Mouse (Mus musculus) limb, embryonic 11.5 days (tissue): ENCODE results near the gene Caln1. TPM values are rescaled to one million over a fixed set of nuclear protein-coding genes. Genes with fewer than 3 reads are reported as not detected.

ENCODE experiments used
- ATAC-seq: fragments of 200-750 bp; cut with Nextera tagmentation; 2 replicates; pipeline ENCODE4 v1.8.0; 2017; ENCODE audit warnings: low read depth; ENCODE audit not compliant: insufficient number of reproducible peaks, low FRiP score, low TSS enrichment
- DNase-seq: peaks from one replicate; pipeline ENCODE4 v3.0.0-alpha.2; 2015; ENCODE audit warnings: low spot score
- H3K27ac ChIP-seq: fragments of 300-500 bp; sonication (generic); replicated peaks from 2 replicates; pipeline ENCODE4 v1.5.1; 2014; ENCODE audit warnings: low read depth, mild to moderate bottlenecking, low read length
- H3K27me3 ChIP-seq: fragments of 300-500 bp; sonication (generic); 2 replicates; pipeline ENCODE4 v1.6.1; 2014; ENCODE audit warnings: mild to moderate bottlenecking, low read length, mixed read lengths; ENCODE audit not compliant: control insufficient read depth, insufficient read depth
- H3K36me3 ChIP-seq: fragments of 300-500 bp; sonication (generic); 2 replicates; pipeline ENCODE4 v1.6.1; 2014; ENCODE audit warnings: mild to moderate bottlenecking, low read length, moderate library complexity, mixed read lengths; ENCODE audit not compliant: control insufficient read depth, insufficient read depth
- H3K4me1 ChIP-seq: fragments of 300-500 bp; sonication (generic); 2 replicates; pipeline ENCODE4 v1.6.1; 2014; ENCODE audit warnings: low read length, mixed read lengths; ENCODE audit not compliant: control insufficient read depth, insufficient read depth
- H3K4me2 ChIP-seq: fragments of 300-500 bp; sonication (generic); 2 replicates; pipeline ENCODE4 v1.6.1; 2014; ENCODE audit warnings: low read depth, mild to moderate bottlenecking, moderate library complexity; ENCODE audit not compliant: severe bottlenecking
- H3K4me3 ChIP-seq: fragments of 300-500 bp; sonication (generic); 2 replicates; pipeline ENCODE4 v1.5.1; 2014; ENCODE audit warnings: low read depth, low read length
- H3K9ac ChIP-seq: fragments of 300-500 bp; sonication (generic); 2 replicates; pipeline ENCODE4 v1.6.1; 2014; ENCODE audit warnings: mild to moderate bottlenecking, low read length
- H3K9me3 ChIP-seq: fragments of 300-500 bp; sonication (generic); 2 replicates; pipeline ENCODE4 v1.6.1; 2016; ENCODE audit warnings: low read length; ENCODE audit not compliant: control insufficient read depth
- WGBS: fragments of 180-500 bp; shearing (Covaris S2); extraction: QIAGEN DNeasy Blood & Tissue Kit; methylation state at CpG from one replicate; pipeline ENCODE4 v1.1.7; 2014; 5-methylcytosine and 5-hydroxymethylcytosine counted together
- polyA plus RNA-seq: library from polyadenylated mRNA; unstranded; fragments of >200 nt; fragmentation: Nextera tagmentation; extraction: Ambion mirVana; gene quantifications from 2 replicates; pipeline ENCODE4 v1.2.1, GENCODE M21; 2014

Caln1 gene
- polyA plus RNA-seq, 1 experiment from 2014 or later, result 0.11 TPM

DNA sequence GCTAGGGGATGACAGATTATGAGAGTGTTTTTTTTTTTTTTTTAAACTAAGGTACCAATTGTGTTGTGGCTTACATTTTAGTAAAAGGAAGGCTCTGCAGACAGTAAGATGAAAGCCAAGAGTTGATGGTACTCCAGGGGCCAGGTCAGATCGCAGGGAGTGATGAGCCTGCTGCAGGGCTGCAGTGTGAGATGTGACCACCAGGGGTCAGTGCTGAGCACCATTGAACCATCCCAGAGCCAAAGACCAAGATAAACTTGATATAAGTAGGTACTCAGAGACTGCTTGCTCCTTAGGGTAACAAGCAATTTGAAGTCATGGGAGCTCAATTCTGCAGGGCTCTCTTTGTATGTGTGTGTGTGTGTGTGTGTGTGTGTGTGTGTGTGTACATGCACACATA, 35.9 kb downstream of the Caln1 start:
- Histone ChIP-seq H3K36me3 (no peaks in the 10 kb centered on the region), H3K9ac (no peak overlapping the region), H3K4me2 (no peak overlapping the region), H3K27me3 (no peaks in the 10 kb centered on the region), H3K4me3 (no peak overlapping the region), H3K4me1 (no peaks in the 10 kb centered on the region), H3K9me3 (no peaks in the 10 kb centered on the region; the same call in 1 of the 2 replicates), H3K27ac (no peak overlapping the region)
- WGBS, result 48% methylated on average over 1 of the region's 1 CpGs
- ATAC-seq (no peak), DNase-seq (peak; percentile 75)

GRCm38 (mm10) chr5:130409706-130410105, 40.5 kb downstream of the Caln1 start:
- H3K9me3 ChIP-seq, result no peaks in the 10 kb centered on the region
- no peaks in the 10 kb centered on the region for H3K4me1 ChIP-seq
- H3K9ac ChIP-seq, result no peak overlapping the region
- ATAC-seq, result no peak
- no peak overlapping the region for H3K4me2 ChIP-seq
- no peaks in the 10 kb centered on the region for H3K27me3 ChIP-seq
- H3K4me3 ChIP-seq, result no peak overlapping the region
- WGBS, result 95% methylated on average over 6 of the region's 6 CpGs
- H3K36me3 ChIP-seq, result no peaks in the 10 kb centered on the region
- H3K27ac ChIP-seq, result no peak overlapping the region
- no peak for DNase-seq

DNA sequence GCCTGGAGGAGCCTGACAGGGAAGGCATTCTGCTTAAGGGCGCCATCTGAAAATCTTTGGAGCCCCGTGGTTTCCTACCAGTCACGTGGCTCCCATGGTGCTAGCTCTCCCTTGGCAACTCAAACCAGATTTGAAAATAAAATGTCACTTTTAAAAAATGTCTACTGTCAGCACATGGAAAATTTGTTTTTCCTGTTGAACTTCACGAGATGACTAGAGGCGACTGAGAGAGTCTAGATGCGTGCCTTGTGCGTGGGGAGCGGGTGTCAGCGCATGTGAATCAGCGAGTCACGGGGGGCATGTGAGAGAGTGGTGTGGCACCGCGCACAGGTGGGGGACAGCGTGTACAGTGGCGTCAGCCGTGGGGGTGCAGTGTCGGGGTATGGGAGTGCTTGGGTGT, 42.3 kb downstream of the Caln1 start:
- no peaks in the 10 kb centered on the region for H3K27me3 ChIP-seq
- H3K9me3 ChIP-seq, result no peaks in the 10 kb centered on the region
- DNase-seq (no peak), ATAC-seq (no peak)
- WGBS, result 91% methylated on average over 17 of the region's 17 CpGs
- no peak overlapping the region for H3K4me3 ChIP-seq
- H3K27ac ChIP-seq, result no peak overlapping the region
- H3K36me3 ChIP-seq, result no peaks in the 10 kb centered on the region
- no peak overlapping the region for H3K9ac ChIP-seq
- no peaks in the 10 kb centered on the region for H3K4me1 ChIP-seq
- no peak overlapping the region for H3K4me2 ChIP-seq

GRCm38 (mm10) chr5:130447438-130447837, 78.2 kb downstream of the Caln1 start:
- H3K9ac ChIP-seq, result no peak overlapping the region
- ATAC-seq (no peak), DNase-seq (no peak)
- no peak overlapping the region for H3K27ac ChIP-seq
- no peaks in the 10 kb centered on the region for H3K36me3 ChIP-seq
- H3K4me3 ChIP-seq, result no peak overlapping the region
- H3K27me3 ChIP-seq, result peaks cover 42% of the 10 kb centered on the region
- no peak overlapping the region for H3K4me2 ChIP-seq
- H3K9me3 ChIP-seq, result no peaks in the 10 kb centered on the region
- 38% methylated on average over 6 of the region's 6 CpGs for WGBS
- H3K4me1 ChIP-seq, result peaks cover 3% of the 10 kb centered on the region; the same call in 1 of the 2 replicates

- DNase-seq, result peak; percentile 63
- peak overlapping the region; percentile 42 for H3K4me3 ChIP-seq
- no peak for ATAC-seq
- H3K36me3 ChIP-seq, result no peaks in the 10 kb centered on the region
- peak overlapping the region; percentile 95 for H3K4me2 ChIP-seq
- H3K27me3 ChIP-seq, result peaks cover 42% of the 10 kb centered on the region
- peak overlapping the region; percentile 49 for H3K9ac ChIP-seq
- WGBS, result 0% methylated on average over 20 of the region's 20 CpGs
- no peak overlapping the region for H3K27ac ChIP-seq
- peaks cover 3% of the 10 kb centered on the region; the same call in 1 of the 2 replicates for H3K4me1 ChIP-seq
- H3K9me3 ChIP-seq, result no peaks in the 10 kb centered on the region
Observed at GRCm38 (mm10) chr5:130448491-130448890, 79.2 kb downstream of the Caln1 start.

- ATAC-seq, result 0 out of 2 replicates have a peak, but pooled peaks have one; percentile 47
- Histone ChIP-seq H3K4me3 (peak overlapping the region; percentile 42), H3K27me3 (peaks cover 42% of the 10 kb centered on the region), H3K27ac (no peak overlapping the region), H3K4me2 (peak overlapping the region; percentile 95), H3K9me3 (no peaks in the 10 kb centered on the region), H3K9ac (peak overlapping the region; percentile 49), H3K4me1 (peaks cover 3% of the 10 kb centered on the region; the same call in 1 of the 2 replicates), H3K36me3 (no peaks in the 10 kb centered on the region)
- DNase-seq, result peak; percentile 64
- WGBS, result under 1% methylated on average over 65 of the region's 77 CpGs
Observed at GRCm38 (mm10) chr5:130448931-130449856, 79.9 kb downstream of the Caln1 start.

- H3K36me3 ChIP-seq, result no peaks in the 10 kb centered on the region
- no peak overlapping the region; the same call in 1 of the 2 replicates for H3K4me3 ChIP-seq
- peak overlapping the region; percentile 95 for H3K4me2 ChIP-seq
- ATAC-seq (no peak), DNase-seq (peak; percentile 22)
- H3K9ac ChIP-seq, result no peak overlapping the region
- H3K9me3 ChIP-seq, result no peaks in the 10 kb centered on the region
- peaks cover 42% of the 10 kb centered on the region for H3K27me3 ChIP-seq
- H3K27ac ChIP-seq, result no peak overlapping the region
- WGBS, result 8% methylated on average over 14 of the region's 14 CpGs
- peaks cover 3% of the 10 kb centered on the region; the same call in 1 of the 2 replicates for H3K4me1 ChIP-seq
Observed at GRCm38 (mm10) chr5:130450031-130450541, 80.8 kb downstream of the Caln1 start.

DNA sequence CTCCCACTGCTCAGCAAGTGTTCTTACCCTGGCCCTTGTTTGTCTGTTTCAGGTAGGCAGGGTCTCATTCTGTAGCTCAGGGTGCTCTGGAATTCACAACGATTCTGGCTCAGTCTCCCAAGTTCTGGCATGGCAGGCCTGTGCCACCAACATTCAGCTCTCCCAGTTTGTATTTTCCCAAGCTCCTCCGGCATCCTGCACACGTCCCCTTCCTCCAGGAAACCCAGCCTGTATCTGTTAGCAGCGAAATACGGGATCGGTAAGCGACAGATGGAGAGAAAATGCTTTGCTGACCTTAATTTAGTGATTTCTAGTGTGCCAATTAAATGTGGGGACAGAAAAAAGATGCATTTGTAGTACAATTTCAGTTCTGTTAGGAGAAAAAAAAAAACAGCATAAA, 88.8 kb downstream of the Caln1 start:
- no peak for ATAC-seq
- Histone ChIP-seq H3K36me3 (no peaks in the 10 kb centered on the region), H3K4me2 (no peak overlapping the region), H3K9me3 (no peaks in the 10 kb centered on the region), H3K4me3 (no peak overlapping the region), H3K4me1 (no peaks in the 10 kb centered on the region), H3K27me3 (no peaks in the 10 kb centered on the region), H3K27ac (no peak overlapping the region), H3K9ac (no peak overlapping the region)
- DNase-seq, result no peak
- WGBS, result 86% methylated on average over 7 of the region's 7 CpGs
